Mouse (Mus musculus): ENCODE measurements around the gene Amdhd1.

Gene Amdhd1

GRCm38 (mm10) chr10:93540431-93541210 lies 788 bp upstream of the Amdhd1 start, which contains the start of gene Ccdc38:
Ccdc38 (plus strand) TSS chr10:93540632.
- in situ Hi-C loops (cut with MboI, MseI): loop anchor here (5.0 kb wide), 1 partner anchor 478 kb away; no protein-coding TSS in a partner anchor

GRCm38 (mm10) chr10:93538818-93539217 lies 1.0 kb downstream of the Amdhd1 start:
- in situ Hi-C loops (cut with MboI, MseI): no loop called here

- in situ Hi-C loops (cut with MboI, MseI): no loop called here
These were observed 1.5 kb downstream of the Amdhd1 start for GRCm38 (mm10) chr10:93538287-93538686.

GRCm38 (mm10) chr10:93525329-93525728 lies 14.5 kb downstream of the Amdhd1 start:
- in situ Hi-C loops (cut with MboI, MseI): no loop called here

GRCm38 (mm10) chr10:93520994-93521393 lies 18.8 kb downstream of the Amdhd1 start:
- in situ Hi-C loops (cut with MboI, MseI): no loop called here

GRCm38 (mm10) chr10:93519756-93520155 lies 20.1 kb downstream of the Amdhd1 start:
- in situ Hi-C loops (cut with MboI, MseI): no loop called here

GRCm38 (mm10) chr10:93519159-93519558 lies 20.7 kb downstream of the Amdhd1 start:
- in situ Hi-C loops (cut with MboI, MseI): no loop called here

GRCm38 (mm10) chr10:93518620-93519019 lies 21.2 kb downstream of the Amdhd1 start:
- in situ Hi-C loops (cut with MboI, MseI): no loop called here

GRCm38 (mm10) chr10:93518186-93518585 lies 21.6 kb downstream of the Amdhd1 start:
- in situ Hi-C loops (cut with MboI, MseI): no loop called here

GRCm38 (mm10) chr10:93517754-93518153 lies 22.1 kb downstream of the Amdhd1 start:
- in situ Hi-C loops (cut with MboI, MseI): no loop called here

GRCm38 (mm10) chr10:93515927-93516326 lies 23.9 kb downstream of the Amdhd1 start:
- in situ Hi-C loops (cut with MboI, MseI): no loop called here

- in situ Hi-C loops (cut with MboI, MseI): no loop called here
These were observed 24.4 kb downstream of the Amdhd1 start for GRCm38 (mm10) chr10:93515419-93515818.

- in situ Hi-C loops (cut with MboI, MseI): no loop called here
These were observed 30.2 kb downstream of the Amdhd1 start for GRCm38 (mm10) chr10:93509532-93510153.

GRCm38 (mm10) chr10:93508383-93508970 lies 31.4 kb downstream of the Amdhd1 start:
- in situ Hi-C loops (cut with MboI, MseI): no loop called here

- in situ Hi-C loops (cut with MboI, MseI): no loop called here
These were observed 38.5 kb downstream of the Amdhd1 start for GRCm38 (mm10) chr10:93501346-93501745.

GRCm38 (mm10) chr10:93500864-93501263 lies 39.0 kb downstream of the Amdhd1 start:
- in situ Hi-C loops (cut with MboI, MseI): no loop called here

- in situ Hi-C loops (cut with MboI, MseI): loop anchor here (5.0 to 10.0 kb wide), 2 partner anchors 42 to 1734 kb away; no protein-coding TSS in a partner anchor
These were observed 49.4 kb downstream of the Amdhd1 start for GRCm38 (mm10) chr10:93490451-93490850.

- in situ Hi-C loops (cut with MboI, MseI): no loop called here
These were observed 51.0 kb downstream of the Amdhd1 start for GRCm38 (mm10) chr10:93488828-93489226.

GRCm38 (mm10) chr10:93488066-93488827 lies 51.6 kb downstream of the Amdhd1 start, which contains the start of gene Hal:
Hal (plus strand) TSS chr10:93488768.
- in situ Hi-C loops (cut with MboI, MseI): no loop called here

GRCm38 (mm10) chr10:93486622-93487021 lies 53.2 kb downstream of the Amdhd1 start:
- in situ Hi-C loops (cut with MboI, MseI): no loop called here

GRCm38 (mm10) chr10:93485055-93485691 lies 54.7 kb downstream of the Amdhd1 start:
- in situ Hi-C loops (cut with MboI, MseI): no loop called here

Measured in regulatory T cell (primary cell).